Mouse (Mus musculus) left cerebral cortex, postnatal 10 days (tissue): ENCODE measurements around the gene Myo18a. TPM values are rescaled to one million over a fixed set of nuclear protein-coding genes. Genes with fewer than 3 reads are reported as not detected.

Experiments
- DNase-seq, 2 experiments: peaks; one replicate each; pipeline ENCODE4 v3.0.0; 2021 to 2022; ENCODE audit warnings: low spot score in 2 of 2, mixed read lengths in 1 of 2; ENCODE audit errors: extremely low spot score in 1 of 2
- intact Hi-C: fragments of 180-260 bp; cut with DNase I; formaldehyde crosslinking; loops from one replicate; pipeline ENCODE4 v1.15.1; 2025
- total RNA-seq, 2 experiments: library from RNA; stranded (reverse); gene quantifications; 2 replicates each; pipeline ENCODE4 v1.2.3; 2021

Myo18a gene
- total RNA-seq, 2 experiments from 2014 or later, result 135 to 137 TPM

GRCm38 (mm10) chr11:77851483-77852010, 88.5 kb downstream of the Myo18a start:
- intact Hi-C loops, result no loop called here

GRCm38 (mm10) chr11:77852195-77852594, 89.1 kb downstream of the Myo18a start:
- intact Hi-C loops, result no loop called here
- no peak for DNase-seq

More at GRCm38 (mm10) chr11:77851483-77852010, 88.5 kb downstream of the Myo18a start:
- no peak for DNase-seq

- intact Hi-C loops, result no loop called here
Observed at GRCm38 (mm10) chr11:77852941-77853668, 90.1 kb downstream of the Myo18a start.

GRCm38 (mm10) chr11:77854641-77855040, 91.6 kb downstream of the Myo18a start:
- intact Hi-C loops, result no loop called here
- no peak for DNase-seq

More at GRCm38 (mm10) chr11:77852941-77853668, 90.1 kb downstream of the Myo18a start:
- no peak for DNase-seq

GRCm38 (mm10) chr11:77855396-77855795, 92.3 kb downstream of the Myo18a start:
- DNase-seq, result no peak
- intact Hi-C loops, result no loop called here

GRCm38 (mm10) chr11:77857089-77857488, 94.0 kb downstream of the Myo18a start:
- no peak for DNase-seq
- intact Hi-C loops, result no loop called here

- DNase-seq, result no peak
- intact Hi-C loops, result no loop called here
Observed at GRCm38 (mm10) chr11:77858589-77858988, 95.5 kb downstream of the Myo18a start.

- intact Hi-C loops, result no loop called here
- no peak for DNase-seq
Observed at GRCm38 (mm10) chr11:77860947-77861346, 97.9 kb downstream of the Myo18a start.

GRCm38 (mm10) chr11:77862887-77863286, 99.8 kb downstream of the Myo18a start:
- intact Hi-C loops, result no loop called here

GRCm38 (mm10) chr11:77864771-77865170, 101.7 kb downstream of the Myo18a start:
- DNase-seq, result no peak
- intact Hi-C loops, result no loop called here

More at GRCm38 (mm10) chr11:77862887-77863286, 99.8 kb downstream of the Myo18a start:
- DNase-seq, result no peak

- DNase-seq, result no peak
- intact Hi-C loops, result no loop called here
Observed at GRCm38 (mm10) chr11:77867419-77868083, 104.5 kb downstream of the Myo18a start.

- peak; percentile 73 to 85 for DNase-seq
- intact Hi-C loops, result no loop called here
Observed at GRCm38 (mm10) chr11:77871436-77871835, 108.4 kb downstream of the Myo18a start.

GRCm38 (mm10) chr11:77872236-77872635, 109.2 kb downstream of the Myo18a start:
- DNase-seq, result peak; percentile 59 to 65
- intact Hi-C loops, result no loop called here

GRCm38 (mm10) chr11:77872685-77873084, 109.6 kb downstream of the Myo18a start:
- no peak for DNase-seq
- intact Hi-C loops, result no loop called here

- intact Hi-C loops, result no loop called here
- DNase-seq, result no peak
Observed at GRCm38 (mm10) chr11:77873116-77873515, 110.1 kb downstream of the Myo18a start.

GRCm38 (mm10) chr11:77874685-77875231, 111.7 kb downstream of the Myo18a start:
- DNase-seq, result no peak
- intact Hi-C loops, result no loop called here

GRCm38 (mm10) chr11:77875269-77875668, 112.2 kb downstream of the Myo18a start:
- intact Hi-C loops, result no loop called here
- DNase-seq, result no peak

- no peak for DNase-seq
- intact Hi-C loops, result no loop called here
Observed at GRCm38 (mm10) chr11:77875847-77876759, 113.1 kb downstream of the Myo18a start.

- DNase-seq, result no peak
- intact Hi-C loops, result no loop called here
Observed at GRCm38 (mm10) chr11:77876760-77877148, 113.7 kb downstream of the Myo18a start.
